Mouse (Mus musculus): ENCODE results near the gene Chd5. TPM values are rescaled to one million over a fixed set of nuclear protein-coding genes. Genes with fewer than 3 reads are reported as not detected.

The Chd5 gene
- total RNA-seq, 4 experiments from 2014 or later: 0.05 to 0.54 (median 0.12) TPM

DNA sequence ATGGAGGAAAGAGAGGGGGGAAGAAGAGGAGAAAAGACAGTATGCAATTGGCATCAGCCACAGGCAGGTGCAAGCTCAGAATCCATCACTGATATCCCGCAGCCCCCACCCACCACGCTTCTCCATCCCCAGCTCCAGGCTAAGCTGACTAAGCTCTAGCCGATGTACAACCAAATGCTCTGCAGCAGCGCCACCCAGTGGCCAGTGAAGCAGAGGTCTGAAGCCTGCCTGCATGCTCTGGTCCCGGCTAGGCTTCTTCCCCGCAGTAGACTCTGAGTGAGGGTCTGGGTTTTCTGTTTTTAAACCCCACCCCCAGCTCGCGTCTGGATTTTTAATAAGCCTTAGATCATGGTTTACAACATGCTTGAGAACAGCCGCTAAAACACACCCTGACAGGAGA lies 96.4 kb downstream of the Chd5 start:
- DNase-seq (ENCODE audit: low spot score in 2 of 2): peak; percentile 64 to 81

DNA sequence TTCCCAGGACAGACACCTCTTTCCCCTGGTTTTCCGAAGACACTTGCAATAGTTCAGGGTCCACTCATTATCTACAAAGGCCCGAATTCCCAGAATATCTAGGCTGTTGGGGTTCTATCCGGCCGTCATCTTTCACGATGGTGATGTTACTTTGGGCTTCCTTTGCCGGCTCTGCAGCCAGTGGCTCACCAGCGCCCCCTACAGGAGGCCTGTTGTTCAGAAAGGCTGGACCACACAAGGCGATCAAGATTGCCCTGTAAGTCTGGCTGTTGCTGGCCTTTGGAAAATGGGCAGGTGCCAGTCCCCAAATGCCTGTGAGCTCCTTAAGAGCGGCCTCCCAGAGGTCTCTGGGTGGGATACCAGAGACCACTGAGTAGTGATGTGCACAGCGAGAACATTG lies 96.8 kb downstream of the Chd5 start:
- peak; percentile 44 to 60 for DNase-seq (ENCODE audit: low spot score in 2 of 2)

Other genes with a start within 250 kb of the Chd5 start
- gene Tnfrsf25, start 222.7 kb upstream of the Chd5 start, total RNA-seq (2022): under 1 TPM in 3 of 4 experiments, not detected in 1; 0.40 to 0.90 (median 0.85) TPM
- gene Espn, start 186.3 kb upstream of the Chd5 start, total RNA-seq (2022): under 1 TPM; 0.11 to 0.48 (median 0.28) TPM
- gene Hes2, start 179.8 kb upstream of the Chd5 start, total RNA-seq (2022): not detected
- 10 to 100 TPM; 13.8 to 15.9 (median 15.1) TPM for gene Acot7, start 160.5 kb upstream of the Chd5 start, total RNA-seq (2022)
- 1 to 10 TPM; 2.4 to 2.7 (median 2.5) TPM for gene Gpr153, start 64.4 kb upstream of the Chd5 start, total RNA-seq (2022)
- gene Hes3, start 47.0 kb upstream of the Chd5 start, total RNA-seq (2022): not detected
- 10 to 100 TPM; 19.3 to 27.2 (median 21.6) TPM for gene Icmt, start 41.4 kb upstream of the Chd5 start, total RNA-seq (2022)
- gene Rnf207, start 19.7 kb upstream of the Chd5 start, total RNA-seq (2022): not detected
- gene Rpl22, start 12.9 kb upstream of the Chd5 start, total RNA-seq (2022): 100 to 1,000 TPM; 195 to 290 (median 232) TPM
- under 1 TPM; 0.40 to 0.92 (median 0.44) TPM for gene Nphp4, start 138.1 kb downstream of the Chd5 start, total RNA-seq (2022)
- gene Kcnab2, start 139.2 kb downstream of the Chd5 start, total RNA-seq (2022): 1 to 10 TPM in 1 of 4 experiments, under 1 TPM in 3; 0.63 to 1.2 (median 0.85) TPM